Mouse (Mus musculus): ENCODE measurements at regions not wholly inside any gene's neighbourhood (a gene's known extent, or its start where the extent isn't known, plus 50 kb on each side); places are given as distances from the start of the nearest gene placed in this dataset.

- Histone ChIP-seq H3K27ac (ENCODE audit: low read depth) (no peak overlapping the region), H3K4me1 (ENCODE audit: control insufficient read depth, insufficient read depth) (no peaks in the 10 kb centered on the region), H3K36me3 (replicated peaks; ENCODE audit: control insufficient read depth, insufficient read depth, low read length) (no peaks in the 10 kb centered on the region), H3K9me3 (replicated peaks; ENCODE audit: control insufficient read depth, low read length) (no peaks in the 10 kb centered on the region), H3K9ac (replicated peaks; ENCODE audit: low read depth, low read length) (no peak overlapping the region), H3K4me2 (ENCODE audit: low read depth, low read length) (no peak overlapping the region), H3K27me3 (ENCODE audit: control insufficient read depth, insufficient read depth, low read length) (no peaks in the 10 kb centered on the region), H3K4me3 (ENCODE audit: low read depth, low read length) (no peak overlapping the region)
- 50% methylated on average over 4 of the region's 4 CpGs for WGBS
- TF ChIP-seq EP300 (IDR thresholded peaks at IDR 0.05; ENCODE audit: low read depth) (no peak), CTCF (IDR thresholded peaks at IDR 0.05; ENCODE audit: low read depth) (no peak)
- ATAC-seq (ENCODE audit: insufficient read depth, low read depth) (no peak), DNase-seq (ENCODE audit: low spot score) (peak; percentile 10)
These were observed 83.7 kb downstream of the Asb9 start for GRCm38 (mm10) chrX:164589874-164590273.

Measured in heart, postnatal 0 days (tissue).